Mouse (Mus musculus): ENCODE measurements at regions not wholly inside any gene's neighbourhood (a gene's known extent, or its start where the extent isn't known, plus 50 kb on each side); places are given as distances from the start of the nearest gene placed in this dataset.

GRCm38 (mm10) chr2:75484951-75485350, 174.1 kb upstream of the Hnrnpa3 start:
- H3K4me2 ChIP-seq (replicated peaks; ENCODE audit: low read depth), result no peak overlapping the region
- H3K4me3 ChIP-seq (ENCODE audit: low read depth, low read length), result no peak overlapping the region
- no peak for DNase-seq (ENCODE audit: low spot score)

GRCm38 (mm10) chr2:75491150-75491549, 167.9 kb upstream of the Hnrnpa3 start:
- H3K27ac ChIP-seq (replicated peaks), result no peak overlapping the region
- TF ChIP-seq EP300 (optimal IDR thresholded peaks at IDR 0.05) (no peak), CTCF (IDR thresholded peaks at IDR 0.05; ENCODE audit: low read depth) (no peak)
- no peak for DNase-seq (ENCODE audit: low spot score)
- no peaks in the 10 kb centered on the region for H3K27me3 ChIP-seq (ENCODE audit: control insufficient read depth, insufficient read depth, low read length)
- H3K4me3 ChIP-seq (ENCODE audit: low read depth, low read length), result no peak overlapping the region
- H3K9me3 ChIP-seq (ENCODE audit: control insufficient read depth, low read length), result no peaks in the 10 kb centered on the region
- no peak overlapping the region for H3K4me2 ChIP-seq (replicated peaks; ENCODE audit: low read depth)
- WGBS, result 82% methylated on average over 1 of the region's 1 CpGs
- no peaks in the 10 kb centered on the region for H3K36me3 ChIP-seq (ENCODE audit: control insufficient read depth, insufficient read depth, low read length)
- ATAC-seq (ENCODE audit: low FRiP score, low TSS enrichment), result no peak
- H3K9ac ChIP-seq (ENCODE audit: low read length), result no peak overlapping the region
- H3K4me1 ChIP-seq (replicated peaks; ENCODE audit: control insufficient read depth, insufficient read depth), result no peaks in the 10 kb centered on the region

More at GRCm38 (mm10) chr2:75484951-75485350, 174.1 kb upstream of the Hnrnpa3 start:
- 38% methylated on average over 10 of the region's 10 CpGs for WGBS
- ATAC-seq (ENCODE audit: low FRiP score, low TSS enrichment), result no peak
- Histone ChIP-seq H3K27me3 (ENCODE audit: control insufficient read depth, insufficient read depth, low read length) (no peaks in the 10 kb centered on the region), H3K9me3 (ENCODE audit: control insufficient read depth, low read length) (no peaks in the 10 kb centered on the region), H3K36me3 (ENCODE audit: control insufficient read depth, insufficient read depth, low read length) (no peaks in the 10 kb centered on the region), H3K4me1 (replicated peaks; ENCODE audit: control insufficient read depth, insufficient read depth) (no peaks in the 10 kb centered on the region), H3K27ac (replicated peaks) (no peak overlapping the region), H3K9ac (ENCODE audit: low read length) (no peak overlapping the region)
- TF ChIP-seq EP300 (optimal IDR thresholded peaks at IDR 0.05) (no peak), CTCF (IDR thresholded peaks at IDR 0.05; ENCODE audit: low read depth) (no peak)

DNA sequence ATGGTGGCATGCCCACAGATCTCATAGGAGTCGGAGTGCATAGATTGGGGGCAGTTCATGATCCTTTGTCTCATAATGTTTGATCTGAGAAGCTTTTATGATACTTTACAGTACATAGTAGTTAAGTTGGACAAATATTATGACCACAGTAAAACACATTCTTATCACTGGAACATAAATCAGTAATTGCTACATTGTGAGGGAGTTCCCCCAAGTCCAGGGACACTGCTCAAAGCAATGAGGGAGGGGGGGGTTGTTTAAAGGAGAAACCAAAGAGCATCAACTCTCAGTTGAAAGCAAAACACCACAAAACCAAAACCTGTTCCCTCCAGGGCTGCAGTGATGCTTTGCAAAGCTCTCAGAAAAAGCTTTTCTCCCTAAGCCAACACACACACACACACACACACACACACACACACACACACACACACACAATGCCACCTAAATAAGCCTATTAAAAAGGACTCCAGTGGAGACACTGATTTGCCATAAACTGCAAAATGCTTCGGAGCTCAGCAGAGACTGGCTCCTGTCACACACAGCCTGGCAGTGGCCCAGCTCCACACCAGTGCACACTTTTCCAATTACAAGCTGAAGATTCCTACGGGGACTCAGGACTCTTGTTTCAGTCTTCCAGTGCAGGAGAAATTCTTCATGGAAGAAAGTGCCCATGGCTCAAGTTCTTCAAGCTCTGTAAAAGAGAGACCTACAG, 167.1 kb upstream of the Hnrnpa3 start:
- no peak overlapping the region for H3K9ac ChIP-seq (ENCODE audit: low read length)
- no peaks in the 10 kb centered on the region for H3K36me3 ChIP-seq (ENCODE audit: control insufficient read depth, insufficient read depth, low read length)
- 47% methylated on average over 3 of the region's 3 CpGs for WGBS
- no peak overlapping the region for H3K27ac ChIP-seq (replicated peaks)
- TF ChIP-seq CTCF (IDR thresholded peaks at IDR 0.05; ENCODE audit: low read depth), result no peak
- TF ChIP-seq EP300 (optimal IDR thresholded peaks at IDR 0.05), result no peak
- DNase-seq (ENCODE audit: low spot score), result no peak
- H3K4me2 ChIP-seq (replicated peaks; ENCODE audit: low read depth), result no peak overlapping the region
- H3K4me3 ChIP-seq (ENCODE audit: low read depth, low read length), result no peak overlapping the region
- ATAC-seq (ENCODE audit: low FRiP score, low TSS enrichment), result no peak
- H3K4me1 ChIP-seq (replicated peaks; ENCODE audit: control insufficient read depth, insufficient read depth), result no peaks in the 10 kb centered on the region
- H3K27me3 ChIP-seq (ENCODE audit: control insufficient read depth, insufficient read depth, low read length), result no peaks in the 10 kb centered on the region
- H3K9me3 ChIP-seq (ENCODE audit: control insufficient read depth, low read length), result no peaks in the 10 kb centered on the region

- no peaks in the 10 kb centered on the region for H3K9me3 ChIP-seq (ENCODE audit: control insufficient read depth, low read length)
- H3K4me1 ChIP-seq (replicated peaks; ENCODE audit: control insufficient read depth, insufficient read depth), result no peaks in the 10 kb centered on the region
- TF ChIP-seq CTCF (IDR thresholded peaks at IDR 0.05; ENCODE audit: low read depth) (no peak), EP300 (optimal IDR thresholded peaks at IDR 0.05) (no peak)
- WGBS, result 65% methylated on average over 4 of the region's 4 CpGs
- H3K9ac ChIP-seq (ENCODE audit: low read length), result no peak overlapping the region
- DNase-seq (ENCODE audit: low spot score) (no peak), ATAC-seq (ENCODE audit: low FRiP score, low TSS enrichment) (no peak)
- no peak overlapping the region for H3K4me3 ChIP-seq (ENCODE audit: low read depth, low read length)
- H3K36me3 ChIP-seq (ENCODE audit: control insufficient read depth, insufficient read depth, low read length), result no peaks in the 10 kb centered on the region
- H3K27ac ChIP-seq (replicated peaks), result no peak overlapping the region
- H3K27me3 ChIP-seq (ENCODE audit: control insufficient read depth, insufficient read depth, low read length), result no peaks in the 10 kb centered on the region
- H3K4me2 ChIP-seq (replicated peaks; ENCODE audit: low read depth), result no peak overlapping the region
These were observed 166.6 kb upstream of the Hnrnpa3 start for GRCm38 (mm10) chr2:75492501-75492898.

- Histone ChIP-seq H3K27me3 (ENCODE audit: control insufficient read depth, insufficient read depth, low read length) (no peaks in the 10 kb centered on the region), H3K36me3 (ENCODE audit: control insufficient read depth, insufficient read depth, low read length) (no peaks in the 10 kb centered on the region), H3K9me3 (ENCODE audit: control insufficient read depth, low read length) (no peaks in the 10 kb centered on the region), H3K27ac (replicated peaks) (no peak overlapping the region), H3K4me3 (ENCODE audit: low read depth, low read length) (no peak overlapping the region), H3K4me2 (replicated peaks; ENCODE audit: low read depth) (no peak overlapping the region), H3K9ac (ENCODE audit: low read length) (no peak overlapping the region), H3K4me1 (replicated peaks; ENCODE audit: control insufficient read depth, insufficient read depth) (no peaks in the 10 kb centered on the region)
- 63% methylated on average over 5 of the region's 5 CpGs for WGBS
- DNase-seq (ENCODE audit: low spot score), result peak; percentile 27
- TF ChIP-seq EP300 (optimal IDR thresholded peaks at IDR 0.05) (no peak), CTCF (IDR thresholded peaks at IDR 0.05; ENCODE audit: low read depth) (no peak)
- no peak for ATAC-seq (ENCODE audit: low FRiP score, low TSS enrichment)
These were observed 162.3 kb upstream of the Hnrnpa3 start for GRCm38 (mm10) chr2:75496606-75497240.

DNA sequence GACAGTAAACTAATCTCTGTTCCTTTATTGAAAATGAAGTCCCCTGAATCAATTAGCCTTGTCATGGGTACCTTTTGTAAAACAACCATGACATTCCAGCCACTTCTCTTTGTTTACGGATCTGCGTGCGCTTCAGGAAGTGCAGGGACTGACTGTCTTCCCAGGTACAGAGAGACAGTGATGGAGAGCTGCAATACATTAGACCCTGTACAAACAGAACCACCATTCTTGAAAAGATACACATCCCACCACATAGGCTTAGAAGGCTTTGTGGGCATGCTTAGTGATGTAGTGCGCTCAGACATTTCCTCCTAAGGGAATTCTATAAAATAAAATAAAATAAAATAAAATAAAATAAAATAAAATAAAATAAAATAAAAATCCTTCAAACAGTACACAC, 148.8 kb upstream of the Hnrnpa3 start:
- Histone ChIP-seq H3K4me1 (replicated peaks; ENCODE audit: control insufficient read depth, insufficient read depth) (no peaks in the 10 kb centered on the region), H3K9me3 (ENCODE audit: control insufficient read depth, low read length) (no peaks in the 10 kb centered on the region), H3K36me3 (ENCODE audit: control insufficient read depth, insufficient read depth, low read length) (no peaks in the 10 kb centered on the region), H3K4me3 (ENCODE audit: low read depth, low read length) (no peak overlapping the region), H3K9ac (ENCODE audit: low read length) (no peak overlapping the region), H3K27ac (replicated peaks) (no peak overlapping the region), H3K27me3 (ENCODE audit: control insufficient read depth, insufficient read depth, low read length) (no peaks in the 10 kb centered on the region), H3K4me2 (replicated peaks; ENCODE audit: low read depth) (no peak overlapping the region)
- WGBS, result 53% methylated on average over 4 of the region's 4 CpGs
- ATAC-seq (ENCODE audit: low FRiP score, low TSS enrichment) (no peak), DNase-seq (ENCODE audit: low spot score) (no peak)
- TF ChIP-seq EP300 (optimal IDR thresholded peaks at IDR 0.05), result no peak
- no peak for TF ChIP-seq CTCF (IDR thresholded peaks at IDR 0.05; ENCODE audit: low read depth)

Data from stomach, postnatal 0 days (tissue).